Mouse (Mus musculus) liver, adult 2 months (tissue): Measurements from ENCODE around the gene Nrip2. TPM values are rescaled to one million over a fixed set of nuclear protein-coding genes. Genes with fewer than 3 reads are reported as not detected.

Source experiments
- DNase-seq: peaks from one replicate; pipeline ENCODE4 v3.0.0-alpha.2; 2011; ENCODE audit warnings: low read depth, low spot score; ENCODE audit errors: extremely low read depth
- H3K27ac ChIP-seq: fragments of 200-500 bp; replicated peaks from 2 replicates; pipeline ENCODE4 v1.5.1; 2012; ENCODE audit warnings: low read depth, mild to moderate bottlenecking, control low read depth, inconsistent platforms, low read length; ENCODE audit not compliant: insufficient read depth
- H3K27me3 ChIP-seq: fragments of 200-500 bp; 2 replicates; pipeline ENCODE4 v1.6.1; 2012; ENCODE audit warnings: mild to moderate bottlenecking, moderate library complexity, low read length, inconsistent platforms; ENCODE audit not compliant: control insufficient read depth, insufficient read depth
- H3K36me3 ChIP-seq: fragments of 200-500 bp; 2 replicates; pipeline ENCODE4 v1.6.1; 2012; ENCODE audit warnings: low read length, inconsistent platforms; ENCODE audit not compliant: control insufficient read depth, insufficient read depth
- H3K4me1 ChIP-seq: fragments of 200-500 bp; 2 replicates; pipeline ENCODE4 v1.6.1; 2011; ENCODE audit warnings: low read length; ENCODE audit not compliant: control insufficient read depth, insufficient read depth
- H3K4me3 ChIP-seq: fragments of 200-500 bp; 2 replicates; pipeline ENCODE4 v1.5.1; 2011; ENCODE audit warnings: low read depth, mild to moderate bottlenecking, control low read depth, low read length, moderate library complexity; ENCODE audit not compliant: insufficient read depth
- H3K79me2 ChIP-seq: fragments of 200-500 bp; 2 replicates; pipeline ENCODE4 v1.6.1; 2012; ENCODE audit warnings: inconsistent platforms, mild to moderate bottlenecking, low read length, moderate library complexity; ENCODE audit not compliant: control insufficient read depth, insufficient read depth
- H3K9ac ChIP-seq: fragments of 200-500 bp; 2 replicates; pipeline ENCODE4 v1.6.1; 2012; ENCODE audit warnings: low read depth, mild to moderate bottlenecking, control low read depth, inconsistent platforms, low read length
- CTCF ChIP-seq: fragments of 200-500 bp; IDR thresholded peaks from 2 replicates; pipeline ENCODE4 v1.5.1; 2011; ENCODE audit warnings: low read depth, low read length, control low read depth
- POLR2A ChIP-seq: fragments of 200-500 bp; IDR thresholded peaks from 2 replicates; pipeline ENCODE4 v1.6.1; 2011; ENCODE audit warnings: low read length, control low read depth; ENCODE audit not compliant: insufficient read depth; ENCODE audit errors: extremely low read depth
- WGBS: fragments of 180-500 bp; shearing (Covaris S2); methylation state at CpG from one replicate; pipeline ENCODE4 v1.1.7; 2018; 5-methylcytosine and 5-hydroxymethylcytosine counted together
- polyA plus RNA-seq: library from polyadenylated mRNA; depleted of rRNA; stranded (reverse); fragments of >200 nt; gene quantifications from 2 replicates; pipeline ENCODE4 v1.2.3, GENCODE M21; 2012; rRNA removed
- total RNA-seq: library from RNA; depleted of rRNA; stranded (reverse); fragments of >200 nt; gene quantifications from 2 replicates; pipeline ENCODE4 v1.2.3, GENCODE M21; 2014; rRNA removed

The Nrip2 gene
- total and polyA plus RNA-seq, 2 experiments, result 0.09 TPM; not detected in 1

DNA sequence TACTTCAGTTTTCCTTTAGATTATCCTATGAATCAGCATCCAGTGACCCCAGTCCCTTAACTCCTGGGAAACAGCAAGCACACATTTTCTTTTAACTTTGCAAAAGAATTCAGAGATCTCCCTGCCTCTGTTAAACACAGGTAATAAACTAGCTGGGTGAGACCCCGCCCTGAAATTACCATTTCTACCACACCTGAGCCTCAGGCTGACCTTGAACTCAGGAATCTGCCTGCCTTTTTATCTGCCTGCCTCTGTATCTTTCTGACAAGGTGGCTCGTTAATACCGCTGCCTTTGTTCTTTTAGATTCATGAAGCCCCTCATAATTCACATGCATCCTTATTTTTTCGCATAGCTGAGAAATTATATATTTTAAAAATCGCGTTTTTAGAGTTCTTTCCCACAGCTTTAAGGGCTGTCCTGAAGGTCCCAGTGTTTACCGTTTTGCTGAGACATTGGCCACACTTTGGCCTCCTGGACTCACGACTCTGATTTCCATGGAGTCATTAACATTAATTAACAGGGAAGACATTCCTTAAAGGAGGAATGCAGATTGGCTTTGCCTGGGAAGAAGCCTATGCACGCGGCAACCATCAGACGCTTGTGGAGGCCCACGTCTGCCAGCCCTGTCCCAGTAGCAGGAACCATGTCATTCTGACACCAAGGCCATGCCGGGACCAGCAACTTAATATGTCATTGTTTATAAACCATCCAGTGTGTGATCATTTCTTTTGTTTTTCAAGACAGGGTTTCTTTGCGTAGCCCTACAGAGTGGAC, 61.8 kb downstream of the Nrip2 start:
- H3K9ac ChIP-seq, result no peak overlapping the region
- no peak for DNase-seq
- no peaks in the 10 kb centered on the region for H3K79me2 ChIP-seq
- H3K27ac ChIP-seq, result no peak overlapping the region
- H3K4me1 ChIP-seq, result no peaks in the 10 kb centered on the region
- no peaks in the 10 kb centered on the region for H3K27me3 ChIP-seq
- WGBS, result 85% methylated on average over 14 of the region's 14 CpGs
- no peak overlapping the region for H3K4me3 ChIP-seq
- H3K36me3 ChIP-seq, result no peaks in the 10 kb centered on the region
- TF ChIP-seq CTCF, result no peak
- no peak for TF ChIP-seq POLR2A

DNA sequence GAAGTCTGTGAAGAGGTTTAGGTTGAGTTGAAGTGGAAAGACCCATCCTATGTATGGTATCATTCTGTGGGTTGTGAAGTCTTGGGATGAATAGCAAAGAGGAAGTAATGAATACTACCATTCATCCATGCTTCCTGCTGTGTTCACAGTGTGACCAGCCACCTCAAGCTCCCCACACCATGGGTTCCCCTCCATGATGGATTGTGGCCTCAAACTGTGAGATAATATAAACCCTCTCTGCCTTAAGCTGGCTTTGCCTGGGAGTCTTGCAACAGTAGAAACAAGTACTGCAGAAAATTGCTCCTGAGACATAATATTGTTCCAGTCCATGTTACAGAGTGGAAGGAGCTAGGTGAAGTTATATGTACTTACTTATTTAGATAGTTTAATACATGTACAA, 62.5 kb downstream of the Nrip2 start:
- no peak for DNase-seq
- no peaks in the 10 kb centered on the region for H3K79me2 ChIP-seq
- TF ChIP-seq CTCF (no peak), POLR2A (no peak)

GRCm38 (mm10) chr6:128464996-128465395, 65.9 kb downstream of the Nrip2 start:
- no peak overlapping the region for H3K9ac ChIP-seq
- no peaks in the 10 kb centered on the region for H3K27me3 ChIP-seq
- H3K27ac ChIP-seq, result no peak overlapping the region
- DNase-seq, result no peak
- H3K36me3 ChIP-seq, result no peaks in the 10 kb centered on the region
- H3K79me2 ChIP-seq, result no peaks in the 10 kb centered on the region
- no peak overlapping the region for H3K4me3 ChIP-seq
- no peaks in the 10 kb centered on the region for H3K4me1 ChIP-seq
- TF ChIP-seq CTCF, result no peak
- TF ChIP-seq POLR2A, result no peak
- WGBS, result 87% methylated on average over 4 of the region's 4 CpGs

More for the DNA sequence above, 62.5 kb downstream of the Nrip2 start:
- no peaks in the 10 kb centered on the region for H3K27me3 ChIP-seq
- H3K4me3 ChIP-seq, result no peak overlapping the region
- no peak overlapping the region for H3K27ac ChIP-seq
- no peak overlapping the region for H3K9ac ChIP-seq
- H3K36me3 ChIP-seq, result no peaks in the 10 kb centered on the region
- H3K4me1 ChIP-seq, result no peaks in the 10 kb centered on the region

Other genes starting within 250 kb of the Nrip2 start
- 0.13 and 0.18 TPM in 2 replicates for gene Tead4, start 98.5 kb upstream of the Nrip2 start, total RNA-seq
- 0.06 and 0.39 TPM in 2 replicates for gene Tead4, start 98.5 kb upstream of the Nrip2 start, polyA plus RNA-seq
- gene Tulp3, start 43.4 kb upstream of the Nrip2 start, total RNA-seq, result 0.74 TPM in 2 replicates
- gene Tulp3, start 43.4 kb upstream of the Nrip2 start, polyA plus RNA-seq, result 0.86 and 0.92 TPM in 2 replicates
- 2.9 and 3.0 TPM in 2 replicates for gene Rhno1, start 36.4 kb upstream of the Nrip2 start, total RNA-seq
- gene Rhno1, start 36.4 kb upstream of the Nrip2 start, polyA plus RNA-seq, result 3.0 and 4.2 TPM in 2 replicates
- gene Foxm1, start 36.3 kb upstream of the Nrip2 start, total RNA-seq, result 0.27 TPM in 1 of 2 replicates, not detected in the other
- 0.40 and 0.94 TPM in 2 replicates for gene Foxm1, start 36.3 kb upstream of the Nrip2 start, polyA plus RNA-seq
- gene Tex52, start 23.8 kb upstream of the Nrip2 start, total RNA-seq, result not detected in 2 replicates
- gene Tex52, start 23.8 kb upstream of the Nrip2 start, polyA plus RNA-seq, result not detected in 2 replicates
- not detected in 2 replicates for gene Gm44596, start 23.8 kb upstream of the Nrip2 start, total RNA-seq
- not detected in 2 replicates for gene Gm44596, start 23.8 kb upstream of the Nrip2 start, polyA plus RNA-seq
- gene Itfg2, start 25.6 kb downstream of the Nrip2 start, total RNA-seq, result 3.1 and 4.9 TPM in 2 replicates
- 10.6 and 12.1 TPM in 2 replicates for gene Itfg2, start 25.6 kb downstream of the Nrip2 start, polyA plus RNA-seq
- 129 and 150 TPM in 2 replicates for gene Fkbp4, start 39.4 kb downstream of the Nrip2 start, total RNA-seq
- 99.8 and 146 TPM in 2 replicates for gene Fkbp4, start 39.4 kb downstream of the Nrip2 start, polyA plus RNA-seq
- gene Pzp, start 127.4 kb downstream of the Nrip2 start, total RNA-seq, result 1,917 and 2,554 TPM in 2 replicates
- gene Pzp, start 127.4 kb downstream of the Nrip2 start, polyA plus RNA-seq, result 1,366 and 1,553 TPM in 2 replicates
- gene A2ml1, start 182.3 kb downstream of the Nrip2 start, total RNA-seq, result 3.8 and 8.8 TPM in 2 replicates
- 3.7 and 7.5 TPM in 2 replicates for gene A2ml1, start 182.3 kb downstream of the Nrip2 start, polyA plus RNA-seq
- gene Klrb1a, start 224.2 kb downstream of the Nrip2 start, total RNA-seq, result not detected in 2 replicates
- not detected in 2 replicates for gene Klrb1a, start 224.2 kb downstream of the Nrip2 start, polyA plus RNA-seq